Mouse (Mus musculus): ENCODE results near the gene Gm36210.

Gene Gm36210

DNA sequence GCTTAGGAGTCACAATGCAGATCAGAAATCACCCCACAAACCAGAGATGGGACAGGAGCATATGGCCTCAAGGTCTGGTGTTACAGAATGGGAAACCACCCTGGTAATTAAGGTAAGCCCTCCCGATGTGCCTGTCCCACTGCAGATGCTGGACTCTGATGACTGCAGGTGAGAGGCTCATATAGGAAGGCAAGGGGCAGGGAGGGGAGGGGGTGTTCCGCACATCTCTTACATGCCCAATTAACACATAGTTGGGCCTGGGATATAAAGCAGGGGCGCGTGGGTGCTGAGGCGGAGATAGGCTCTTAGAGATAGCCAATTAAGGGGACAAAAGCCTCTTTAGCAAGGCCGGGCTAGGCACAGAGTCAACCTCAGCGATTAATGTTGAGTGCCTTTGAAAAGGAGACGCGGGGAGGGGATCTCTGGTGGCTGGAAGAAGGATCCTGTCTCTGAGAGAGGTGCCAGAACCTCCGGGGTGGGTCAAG, at the start of gene Gm36210:
Gene Gm36210, minus strand, starts transcription at position 51 of the 485 bp plus-strand sequence.
- no peak for DNase-seq

DNA sequence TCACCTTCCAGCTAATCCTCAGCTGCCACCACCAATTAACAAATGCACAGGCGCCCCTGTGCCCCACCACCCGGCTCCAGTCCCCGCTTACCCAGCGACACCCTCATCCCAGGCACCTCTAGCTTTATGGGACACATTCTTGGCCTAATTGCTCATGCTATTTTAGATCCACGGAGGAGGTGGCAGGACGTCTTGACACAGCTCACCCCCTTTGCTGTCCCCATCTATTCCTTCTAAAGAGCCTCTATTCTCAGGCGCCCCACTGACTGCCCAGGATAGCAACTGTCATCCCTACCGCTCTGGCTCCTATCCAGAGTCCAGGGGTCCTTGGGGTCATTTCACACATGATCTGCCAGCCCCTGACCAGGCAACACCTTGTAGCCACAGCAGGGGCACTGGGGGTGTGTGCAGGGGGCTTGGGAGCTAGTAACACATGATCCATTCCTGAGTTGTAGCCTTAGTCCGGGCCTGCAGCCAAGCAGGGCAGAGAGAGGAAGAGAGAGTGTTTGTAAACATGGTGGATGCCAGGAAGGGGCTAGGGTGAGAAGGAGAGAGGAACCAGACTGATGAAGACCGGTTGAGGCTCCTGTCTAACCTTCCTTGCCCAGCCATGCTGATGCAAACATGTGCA, 47.6 kb upstream of the Gm36210 start:
- DNase-seq = peak; percentile 40 to 43

DNA sequence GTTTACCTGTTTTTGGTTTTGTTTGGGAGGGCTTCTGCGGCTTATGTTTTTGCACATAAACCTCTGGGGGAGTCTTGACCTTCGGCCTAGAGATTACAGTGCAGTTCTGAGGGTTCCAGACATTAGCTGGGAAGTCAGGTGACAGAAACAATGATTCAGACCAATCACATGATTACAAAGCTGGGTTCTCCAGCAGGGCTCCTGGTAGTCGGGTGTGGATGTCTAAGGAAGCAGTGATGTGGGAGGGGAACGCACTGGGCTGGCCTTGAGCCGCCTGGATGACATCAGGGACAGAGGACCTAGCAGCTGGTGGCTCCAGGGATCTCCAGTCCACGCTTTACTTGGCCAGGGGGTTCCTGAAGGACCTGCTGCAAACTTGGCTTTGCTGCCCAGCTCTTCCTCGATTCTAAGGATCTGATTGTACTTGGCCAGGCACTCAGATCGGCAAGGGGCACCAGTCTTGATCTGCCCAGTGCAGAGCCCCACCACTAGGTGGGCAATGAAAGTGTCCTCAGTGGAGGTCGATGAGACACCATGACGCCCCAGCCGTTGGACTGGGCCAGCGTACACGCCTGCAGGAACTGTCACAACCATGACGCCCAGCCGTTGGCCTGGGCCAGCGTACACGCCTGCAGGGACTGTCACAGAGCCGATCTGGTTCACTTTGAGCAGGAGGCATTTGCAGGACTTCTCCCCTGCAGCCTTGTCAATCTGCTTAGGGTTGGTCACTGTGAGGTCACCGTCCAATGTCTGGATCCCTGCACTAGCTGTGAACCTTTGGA, 44.4 kb upstream of the Gm36210 start:
- no peak for DNase-seq

DNA sequence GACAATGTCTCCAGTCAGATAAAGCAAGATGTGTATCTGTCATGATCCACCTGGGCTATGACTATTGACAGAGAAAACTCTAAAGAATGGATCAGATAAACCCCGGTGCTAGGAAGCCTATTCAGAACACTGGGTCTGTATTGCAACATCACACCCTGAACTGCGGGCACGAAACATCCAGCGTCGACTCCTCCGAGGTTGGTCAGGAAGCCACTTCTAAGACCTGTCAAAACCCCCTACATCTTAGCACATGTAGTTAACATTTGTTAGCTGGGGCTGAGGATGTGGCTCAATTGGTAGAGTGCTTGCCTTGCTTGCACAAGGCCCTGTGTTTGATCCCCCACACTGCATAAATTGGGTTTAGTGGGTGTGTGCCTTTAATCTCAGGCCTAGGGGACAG, 42.1 kb upstream of the Gm36210 start:
- DNase-seq = no peak

DNA sequence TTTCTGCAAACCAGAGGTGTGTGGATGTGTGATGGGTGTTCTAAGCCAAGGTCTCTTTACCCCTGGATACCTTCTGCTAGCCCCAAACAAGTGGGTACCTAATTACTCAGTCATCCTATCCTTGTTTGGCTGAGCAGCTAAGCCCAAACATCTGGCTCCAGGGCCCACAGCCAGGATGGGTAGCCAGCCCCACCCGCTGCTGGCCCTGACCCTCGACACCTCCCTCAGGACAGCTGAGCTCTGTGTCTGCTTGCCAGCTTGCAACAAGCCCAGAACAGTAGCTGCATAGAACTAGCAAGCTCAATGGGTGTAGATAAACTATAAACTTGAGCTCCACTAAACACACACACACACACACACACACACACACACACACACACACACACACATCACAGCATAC, 41.5 kb upstream of the Gm36210 start:
- peak in 1 of 2 experiments; percentile 31 for DNase-seq

DNA sequence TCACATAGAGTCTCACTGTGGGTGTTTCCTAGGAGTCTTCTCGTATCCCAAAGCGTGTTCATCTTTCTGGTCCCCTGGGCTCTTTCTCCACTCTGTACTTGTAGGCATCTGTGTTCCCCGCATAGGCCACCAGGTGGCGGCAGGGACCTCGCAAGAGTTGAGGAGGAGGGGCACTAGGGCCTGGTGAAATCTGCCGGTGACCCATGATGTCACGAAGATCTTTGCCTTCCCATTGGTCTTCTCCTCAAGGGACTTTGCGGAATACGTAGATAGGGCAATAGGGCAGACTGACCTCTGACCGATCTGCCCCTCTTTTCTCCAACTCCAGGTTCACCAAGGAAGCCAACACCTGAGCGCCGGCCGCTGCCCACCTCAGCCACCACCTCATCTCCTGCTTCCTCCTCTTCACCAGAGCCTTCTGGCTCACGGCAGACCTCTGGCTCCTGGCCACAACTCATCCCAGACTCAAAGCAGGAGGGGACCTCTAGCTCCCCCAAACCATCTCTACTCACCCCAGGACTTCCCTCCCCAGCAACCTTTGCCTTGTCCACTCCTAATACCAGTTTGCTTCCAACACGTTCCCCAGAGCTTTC, 37.0 kb upstream of the Gm36210 start:
- DNase-seq = peak; percentile 97

DNA sequence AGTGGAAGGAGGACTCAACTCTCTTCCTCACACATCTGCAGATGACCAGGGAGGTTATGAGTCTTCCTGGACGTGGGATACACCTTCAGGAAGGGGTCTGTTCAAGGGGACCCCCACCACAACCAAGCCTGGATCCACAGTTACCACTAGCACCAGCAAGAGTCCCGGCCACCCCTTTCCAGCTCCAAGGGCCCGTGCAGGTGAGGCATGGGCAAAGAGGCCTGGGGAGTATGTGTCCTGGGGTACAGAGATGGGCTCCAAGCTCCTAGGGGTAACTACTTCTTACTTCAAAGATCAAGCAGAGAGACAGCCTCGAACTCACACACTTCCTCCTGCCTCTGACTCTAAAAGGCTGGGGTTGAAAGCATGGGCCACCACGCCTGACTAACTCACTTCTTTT, 36.4 kb upstream of the Gm36210 start:
- DNase-seq = peak in 1 of 2 experiments; percentile 9

GRCm38 (mm10) chr7:4940068-4940479, 33.8 kb upstream of the Gm36210 start:
- DNase-seq = peak; percentile 86 to 89

- DNase-seq = peak; percentile 82 to 89
These were observed 32.1 kb upstream of the Gm36210 start for GRCm38 (mm10) chr7:4938456-4938855.

DNA sequence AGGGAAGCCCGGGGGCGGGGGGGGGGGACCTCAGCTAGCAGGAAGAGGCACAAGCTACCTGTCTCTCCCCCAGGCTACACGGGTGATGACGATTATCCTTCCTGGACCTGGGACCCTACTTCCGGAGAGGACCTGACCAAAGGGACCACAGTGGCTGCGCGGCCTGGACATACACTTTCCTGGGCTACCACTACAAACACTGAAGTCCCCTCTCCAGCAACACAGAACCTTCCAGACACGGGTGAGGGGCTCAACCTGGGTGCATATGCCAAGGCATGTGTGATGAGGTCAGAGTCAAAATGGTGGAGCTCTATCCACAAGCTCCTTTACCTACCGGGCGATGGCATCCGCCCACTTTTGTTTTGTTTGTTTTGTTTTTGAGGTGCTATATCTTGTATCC, 31.1 kb upstream of the Gm36210 start:
- no peak for DNase-seq

GRCm38 (mm10) chr7:4936832-4937231, 30.5 kb upstream of the Gm36210 start:
- peak in 1 of 2 experiments; percentile 26 for DNase-seq

DNA sequence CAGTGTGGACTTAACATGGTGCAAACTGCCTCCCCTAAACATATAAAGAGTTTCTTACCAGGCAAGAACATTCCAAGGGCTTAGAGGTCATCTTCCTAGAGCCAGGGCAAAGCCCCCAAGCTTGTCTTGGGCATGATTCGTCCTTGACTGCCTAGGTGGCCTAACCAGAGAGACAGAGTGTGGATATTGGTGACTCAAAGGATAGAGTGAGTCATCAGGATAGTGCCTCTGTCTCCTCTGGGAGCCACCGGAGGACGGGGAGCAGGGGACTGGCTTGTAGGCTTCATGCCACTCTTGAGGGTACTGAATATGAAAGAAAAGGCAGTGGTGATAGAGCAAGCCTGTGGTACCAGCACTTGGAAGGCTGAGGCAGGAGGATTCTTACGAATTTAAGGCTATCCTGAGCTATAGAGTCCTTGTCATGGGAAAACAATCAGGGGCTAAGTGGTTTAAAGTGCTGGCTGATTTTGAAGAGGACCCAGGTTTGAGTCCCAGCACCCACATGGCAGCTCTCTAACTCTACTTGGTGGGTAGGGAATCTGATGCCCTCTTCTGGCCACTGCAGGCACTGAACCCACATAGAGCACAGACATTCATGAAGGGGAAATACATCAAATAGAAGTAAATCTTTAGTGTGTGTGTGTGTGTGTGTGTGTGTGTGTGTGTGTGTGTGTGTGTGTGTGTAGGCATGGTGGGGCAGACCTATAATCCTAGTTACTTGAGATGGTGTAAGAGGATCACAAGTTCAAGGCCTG, 28.0 kb upstream of the Gm36210 start:
- no peak for DNase-seq

DNA sequence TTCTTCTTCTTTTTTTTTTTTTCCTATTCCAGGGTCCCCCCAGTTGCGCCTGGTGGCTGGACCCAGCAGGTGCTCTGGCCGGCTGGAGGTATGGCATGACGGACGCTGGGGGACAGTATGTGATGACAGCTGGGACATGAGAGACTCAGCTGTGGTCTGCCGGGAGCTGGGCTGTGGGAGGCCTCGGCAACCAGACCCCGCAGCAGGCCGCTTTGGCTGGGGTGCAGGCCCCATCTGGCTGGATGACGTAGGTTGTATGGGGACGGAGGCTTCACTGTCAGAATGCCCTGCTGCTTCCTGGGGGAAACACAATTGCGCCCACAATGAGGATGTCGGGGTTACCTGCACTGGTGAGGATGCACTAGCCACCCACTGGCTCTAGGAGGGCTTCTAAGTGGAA, 26.8 kb upstream of the Gm36210 start:
- no peak for DNase-seq

DNA sequence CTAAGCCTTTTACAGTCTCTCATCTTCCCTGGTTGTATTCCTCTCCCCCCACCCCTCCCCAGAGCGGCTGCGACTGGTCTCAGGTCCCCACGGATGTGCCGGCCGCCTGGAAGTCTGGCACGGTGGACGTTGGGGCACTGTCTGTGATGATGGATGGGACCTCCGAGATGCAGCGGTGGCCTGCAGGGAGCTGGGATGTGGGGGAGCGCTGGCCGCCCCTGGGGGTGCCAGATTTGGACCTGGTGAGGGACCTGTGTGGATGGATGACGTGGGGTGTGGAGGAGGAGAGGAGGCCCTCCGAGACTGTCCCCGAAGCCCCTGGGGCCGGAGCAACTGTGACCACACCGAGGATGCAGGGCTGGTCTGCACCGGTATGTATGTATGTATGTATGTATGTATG, 22.0 kb upstream of the Gm36210 start:
- no peak for DNase-seq

DNA sequence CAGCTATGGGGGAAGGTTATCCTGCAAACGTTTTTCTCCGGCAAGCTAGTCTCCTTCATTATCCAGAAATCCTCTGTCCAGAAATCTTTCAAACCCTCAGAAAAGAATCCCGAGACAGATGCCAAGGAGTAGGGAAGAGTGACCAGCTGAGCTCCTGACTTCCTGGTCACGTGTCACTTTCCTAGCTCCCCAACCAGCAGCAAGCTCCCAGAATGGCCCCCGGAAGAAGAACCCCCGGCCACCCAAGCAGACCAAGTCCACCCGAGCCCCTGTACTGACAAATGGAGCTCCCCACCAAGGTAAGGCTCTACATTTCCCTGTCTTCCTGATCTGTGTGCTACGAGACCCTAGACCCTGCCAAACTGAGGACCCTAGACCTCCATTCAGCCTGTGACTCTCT, 21.4 kb upstream of the Gm36210 start:
- DNase-seq = no peak

DNA sequence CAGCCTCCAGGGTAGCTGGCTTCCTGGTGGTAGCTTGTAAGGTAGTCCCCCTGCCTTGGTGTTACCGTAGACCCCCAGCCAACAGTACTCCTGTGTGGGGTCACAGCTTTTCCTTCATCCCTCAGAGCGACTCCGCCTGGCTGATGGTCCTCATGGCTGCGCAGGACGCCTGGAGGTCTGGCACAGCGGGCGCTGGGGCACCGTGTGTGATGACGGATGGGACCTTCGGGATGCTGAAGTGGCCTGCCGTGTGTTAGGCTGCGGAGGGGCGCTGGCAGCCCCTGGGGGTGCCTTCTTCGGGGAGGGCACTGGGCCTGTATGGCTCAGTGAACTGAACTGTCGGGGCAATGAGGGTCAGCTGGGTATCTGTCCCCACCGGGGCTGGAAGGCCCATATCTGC, 20.5 kb upstream of the Gm36210 start:
- no peak for DNase-seq

DNA sequence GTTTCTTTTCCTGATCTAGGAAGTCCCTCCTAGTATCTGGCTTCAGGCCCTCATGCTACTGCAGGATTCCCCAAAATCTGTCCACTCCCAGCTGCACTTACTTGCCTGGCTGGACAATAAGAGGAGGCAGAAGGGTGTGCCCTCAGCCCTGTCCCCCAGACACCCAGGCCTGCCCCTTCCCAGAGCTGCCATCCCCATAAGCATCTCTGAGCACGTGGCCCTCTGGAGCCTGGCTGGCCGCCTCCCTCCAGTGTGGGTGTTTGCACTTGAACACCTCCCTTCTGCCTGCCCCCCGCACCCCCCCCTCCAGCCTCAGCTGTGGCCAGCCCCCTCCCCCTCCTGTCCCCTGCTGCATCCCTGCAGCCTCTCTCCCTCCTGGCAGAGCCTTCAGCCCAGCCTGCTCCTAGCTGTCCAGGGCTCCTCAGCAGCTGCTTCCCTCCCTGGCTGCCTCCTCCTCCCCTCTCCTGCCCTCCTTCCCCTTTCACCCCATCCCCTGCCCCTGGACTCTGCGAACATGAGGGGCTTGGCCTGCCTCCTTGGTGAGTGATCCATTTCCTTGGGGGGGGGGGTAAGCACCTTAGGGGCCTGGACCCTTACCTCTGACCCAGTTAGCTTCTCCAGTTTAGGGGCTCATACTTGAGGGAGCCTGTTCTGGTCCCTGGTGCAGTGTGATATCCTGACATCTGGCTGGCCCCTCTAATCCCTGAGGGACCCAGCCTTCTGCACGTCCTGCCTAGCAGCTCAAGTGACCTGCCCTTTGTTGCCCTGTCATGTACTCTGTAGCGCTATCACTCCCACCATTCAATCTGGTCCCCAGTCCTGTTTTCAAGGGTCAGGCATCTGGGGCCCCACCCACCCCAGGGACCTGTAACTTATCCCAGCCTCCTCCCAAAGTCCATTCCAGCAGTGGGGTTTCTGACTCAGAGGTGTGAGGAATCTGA, 19.4 kb upstream of the Gm36210 start, which contains the start of gene Ssc5d:
Gene Ssc5d, plus strand, starts transcription at position 345 of the 941 bp plus-strand sequence.
- peak; percentile 21 to 42 for DNase-seq

GRCm38 (mm10) chr7:4924891-4925301, 18.6 kb upstream of the Gm36210 start:
- no peak for DNase-seq

GRCm38 (mm10) chr7:4924483-4924882, 18.2 kb upstream of the Gm36210 start:
- no peak for DNase-seq

GRCm38 (mm10) chr7:4923586-4924364, 17.5 kb upstream of the Gm36210 start:
- DNase-seq = peak; percentile 62 to 72
